Mouse (Mus musculus) spleen, adult 2 months (tissue): ENCODE results near the gene Gpr82. TPM values are rescaled to one million over a fixed set of nuclear protein-coding genes. Genes with fewer than 3 reads are reported as not detected.

ENCODE experiments used
- DNase-seq, 2 experiments: peaks; one replicate each; pipeline versions ENCODE4 v3.0.0 to v3.0.0-alpha.2; 2012 to 2021; ENCODE audit warnings: low spot score in 2 of 2, low read depth in 1 of 2
- H3K27ac ChIP-seq: fragments of 200-500 bp; 2 replicates; pipeline ENCODE4 v1.5.1; 2012; ENCODE audit warnings: low read length, inconsistent platforms; ENCODE audit not compliant: insufficient read depth
- H3K27me3 ChIP-seq: fragments of 200-500 bp; 2 replicates; pipeline ENCODE4 v1.6.1; 2012; ENCODE audit warnings: mild to moderate bottlenecking, moderate library complexity, low read length, inconsistent platforms; ENCODE audit not compliant: control insufficient read depth, insufficient read depth
- H3K36me3 ChIP-seq: fragments of 200-500 bp; 2 replicates; pipeline ENCODE4 v1.6.1; 2012; ENCODE audit warnings: mild to moderate bottlenecking, low read length, inconsistent platforms; ENCODE audit not compliant: control insufficient read depth, insufficient read depth
- H3K4me1 ChIP-seq: fragments of 200-500 bp; 2 replicates; pipeline ENCODE4 v1.6.1; 2011; ENCODE audit warnings: inconsistent platforms; ENCODE audit not compliant: control insufficient read depth, insufficient read depth, insufficient read length
- H3K4me3 ChIP-seq: fragments of 200-500 bp; 2 replicates; pipeline ENCODE4 v1.5.1; 2011; ENCODE audit warnings: mild to moderate bottlenecking, inconsistent platforms; ENCODE audit not compliant: insufficient read depth, insufficient read length; ENCODE audit errors: extremely low read depth
- CTCF ChIP-seq: fragments of 200-500 bp; IDR thresholded peaks from 2 replicates; pipeline ENCODE4 v1.5.1; 2011; ENCODE audit warnings: mild to moderate bottlenecking, inconsistent platforms; ENCODE audit not compliant: insufficient read depth, insufficient read length, insufficient replicate concordance; ENCODE audit errors: extremely low read depth
- POLR2A ChIP-seq: fragments of 200-500 bp; IDR thresholded peaks from 2 replicates; pipeline ENCODE4 v1.6.1; 2011; ENCODE audit warnings: low read depth, low read length, inconsistent platforms
- WGBS: fragments of 180-500 bp; shearing (Covaris S2); methylation state at CpG from one replicate; pipeline ENCODE4 v1.1.7; 2018; 5-methylcytosine and 5-hydroxymethylcytosine counted together
- polyA plus RNA-seq: library from polyadenylated mRNA; depleted of rRNA; stranded (reverse); fragments of >200 nt; gene quantifications from 2 replicates; pipeline ENCODE4 v1.2.3, GENCODE M21; 2012; rRNA removed

Gene Gpr82
- polyA plus RNA-seq, 1 experiment = 0.11 TPM

DNA sequence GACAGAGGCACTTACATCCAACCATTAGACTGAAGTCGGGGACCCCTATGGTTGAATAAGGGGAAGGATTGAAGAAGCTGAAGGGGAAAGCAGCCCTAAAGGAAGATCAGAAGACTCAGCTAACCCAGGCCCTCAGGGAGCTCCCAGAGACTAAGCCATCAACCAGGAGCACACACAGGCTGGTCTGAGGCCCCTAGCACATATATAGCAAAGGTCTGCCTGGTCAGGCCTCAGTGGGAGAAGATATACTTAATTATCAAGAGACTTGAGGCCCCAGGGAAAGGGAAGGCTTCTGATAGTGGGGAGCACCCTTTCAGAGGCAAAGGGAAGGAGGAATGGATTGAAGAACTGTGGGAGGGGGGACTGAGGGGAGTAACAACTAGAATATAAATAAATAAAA is 25.4 kb downstream of the Gpr82 start:
- 89% methylated on average over 1 of the region's 1 CpGs for WGBS
- no peaks in the 10 kb centered on the region for H3K4me1 ChIP-seq
- no peaks in the 10 kb centered on the region for H3K27me3 ChIP-seq
- DNase-seq = no peak
- no peaks in the 10 kb centered on the region for H3K36me3 ChIP-seq
- H3K27ac ChIP-seq = no peak overlapping the region
- TF ChIP-seq POLR2A (no peak), CTCF (no peak)
- no peak overlapping the region for H3K4me3 ChIP-seq

DNA sequence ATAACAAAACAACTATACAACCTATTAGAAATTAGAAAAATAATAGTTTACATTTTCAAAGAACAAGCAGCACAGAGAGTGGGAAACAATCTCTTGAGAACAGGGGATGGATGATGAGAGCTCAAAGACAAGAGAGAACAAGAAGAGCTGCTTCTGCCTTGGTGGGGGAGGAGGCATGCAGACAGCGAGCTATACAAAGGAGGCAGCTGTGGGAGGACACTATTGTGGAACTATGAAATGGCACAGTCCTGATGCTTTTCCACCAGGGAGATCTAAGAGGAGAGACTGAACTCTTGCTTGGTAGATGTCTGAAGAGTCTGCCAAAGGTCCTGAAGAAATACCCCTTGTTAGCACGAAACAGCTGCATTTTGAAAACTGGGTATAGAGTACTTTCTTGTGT is 27.2 kb downstream of the Gpr82 start:
- Histone ChIP-seq H3K4me3 (no peak overlapping the region), H3K27me3 (no peaks in the 10 kb centered on the region), H3K36me3 (no peaks in the 10 kb centered on the region), H3K27ac (no peak overlapping the region), H3K4me1 (no peaks in the 10 kb centered on the region)
- no peak for TF ChIP-seq CTCF
- no peak for TF ChIP-seq POLR2A
- 58% methylated on average over 2 of the region's 2 CpGs for WGBS
- DNase-seq = no peak

DNA sequence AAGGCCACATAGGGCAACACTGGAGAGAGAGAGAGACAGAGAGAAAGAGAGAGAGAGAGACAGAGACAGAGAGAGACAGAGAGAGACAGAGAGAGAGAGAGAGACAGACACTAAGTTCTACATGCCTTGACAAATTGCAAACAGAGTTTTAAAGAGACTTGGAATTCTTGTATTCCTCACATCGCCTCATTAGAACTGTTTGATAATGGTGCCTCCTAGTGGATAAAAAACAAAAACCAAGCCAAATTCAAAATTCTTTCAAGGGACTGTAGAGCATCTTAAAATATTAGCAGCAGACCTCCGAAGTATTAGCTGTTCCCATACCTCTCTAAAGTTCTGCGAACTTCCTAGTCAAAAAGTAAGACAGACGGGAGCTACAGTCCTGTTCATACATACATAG is 30.7 kb downstream of the Gpr82 start:
- no peaks in the 10 kb centered on the region for H3K4me1 ChIP-seq

DNA sequence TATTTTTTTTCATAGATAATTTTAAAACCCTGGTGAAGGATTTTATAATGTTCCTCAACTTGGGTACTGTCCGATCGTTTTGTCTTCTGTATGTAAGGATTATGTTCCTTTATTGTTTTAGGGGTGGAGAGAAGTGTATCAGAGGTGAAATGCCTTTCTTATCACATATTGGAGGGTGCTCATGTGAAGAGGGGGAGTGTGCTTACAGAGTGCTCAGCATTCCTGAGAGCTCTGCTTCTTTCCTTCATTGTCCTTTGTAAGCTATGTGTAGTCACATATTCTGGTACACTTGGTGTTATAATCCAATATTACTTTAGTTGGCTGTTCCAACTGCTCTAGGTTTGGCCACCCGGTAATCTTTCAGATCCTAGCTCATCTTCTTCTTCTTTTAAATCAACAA is 39.5 kb downstream of the Gpr82 start:
- Histone ChIP-seq H3K4me1 (no peaks in the 10 kb centered on the region), H3K4me3 (no peak overlapping the region), H3K27ac (no peak overlapping the region), H3K36me3 (no peaks in the 10 kb centered on the region), H3K27me3 (no peaks in the 10 kb centered on the region)
- WGBS = 89% methylated on average over 3 of the region's 3 CpGs
- no peak for DNase-seq
- TF ChIP-seq POLR2A (no peak), CTCF (no peak)

More for the DNA sequence above, 30.7 kb downstream of the Gpr82 start:
- Histone ChIP-seq H3K27ac (no peak overlapping the region), H3K27me3 (no peaks in the 10 kb centered on the region), H3K4me3 (no peak overlapping the region), H3K36me3 (no peaks in the 10 kb centered on the region)
- no peak for DNase-seq
- WGBS = 72% methylated on average over 4 of the region's 4 CpGs
- TF ChIP-seq POLR2A = no peak
- TF ChIP-seq CTCF = no peak

DNA sequence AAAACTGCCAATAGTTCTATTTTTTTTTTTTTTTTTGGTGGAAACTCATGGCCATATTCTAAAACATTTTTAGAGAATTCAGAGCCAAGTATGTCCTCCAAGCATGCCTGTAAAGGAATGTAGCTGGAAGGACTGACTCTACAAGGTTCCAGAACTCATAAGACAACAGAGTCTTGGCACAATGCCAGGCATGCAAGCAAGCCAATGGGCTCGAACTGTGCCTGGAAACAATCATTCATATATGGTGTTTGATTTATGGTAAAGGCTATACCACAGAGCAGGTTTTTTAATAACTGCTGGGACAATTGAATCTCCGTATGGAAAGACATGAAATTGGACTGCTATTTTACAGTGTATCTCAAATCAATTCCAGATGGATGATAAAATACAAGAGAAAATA is 43.9 kb downstream of the Gpr82 start:
- no peak overlapping the region for H3K4me3 ChIP-seq
- H3K4me1 ChIP-seq = no peaks in the 10 kb centered on the region
- TF ChIP-seq POLR2A (no peak), CTCF (no peak)
- no peak for DNase-seq
- WGBS = 69% methylated on average over 2 of the region's 2 CpGs
- no peaks in the 10 kb centered on the region for H3K36me3 ChIP-seq
- H3K27me3 ChIP-seq = no peaks in the 10 kb centered on the region
- no peak overlapping the region for H3K27ac ChIP-seq

DNA sequence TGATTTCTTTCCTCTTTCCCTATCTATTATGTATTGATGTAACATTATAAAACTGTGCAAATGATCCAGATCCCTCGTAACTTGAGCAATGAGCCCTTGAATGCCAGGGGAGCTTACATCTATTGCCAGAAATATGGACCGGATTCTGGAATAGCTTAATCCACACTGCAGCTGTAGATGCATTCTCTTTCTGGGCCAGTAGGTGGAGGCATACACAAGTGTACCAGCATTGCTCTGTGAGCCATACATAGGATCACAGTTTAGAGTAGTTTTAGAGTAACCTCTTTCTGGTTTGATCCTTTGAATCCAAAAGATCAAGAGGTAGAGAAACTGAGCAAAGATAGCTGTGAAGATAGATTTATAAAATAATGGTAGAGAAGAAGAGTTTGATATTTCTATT is 49.0 kb downstream of the Gpr82 start:
- peak in 1 of 2 experiments; percentile 9 for DNase-seq
- Histone ChIP-seq H3K4me3 (no peak overlapping the region), H3K27me3 (no peaks in the 10 kb centered on the region), H3K36me3 (no peaks in the 10 kb centered on the region), H3K27ac (no peak overlapping the region), H3K4me1 (no peaks in the 10 kb centered on the region)
- WGBS = 51% methylated on average over 2 of the region's 2 CpGs
- peak; percentile 25; the same call in 1 of the 2 replicates for TF ChIP-seq CTCF
- TF ChIP-seq POLR2A = no peak

Other genes with a start within 250 kb of the Gpr82 start
- 0.51 and 0.75 TPM in 2 replicates for gene Nyx, start 195.3 kb upstream of the Gpr82 start, polyA plus RNA-seq
- 0.54 and 0.58 TPM in 2 replicates for gene Gpr34, start 29.3 kb upstream of the Gpr82 start, polyA plus RNA-seq
- 0.98 and 1.5 TPM in 2 replicates for gene Cask, start 190.0 kb downstream of the Gpr82 start, polyA plus RNA-seq